Mouse (Mus musculus): ENCODE data around the gene Fblim1.

DNA sequence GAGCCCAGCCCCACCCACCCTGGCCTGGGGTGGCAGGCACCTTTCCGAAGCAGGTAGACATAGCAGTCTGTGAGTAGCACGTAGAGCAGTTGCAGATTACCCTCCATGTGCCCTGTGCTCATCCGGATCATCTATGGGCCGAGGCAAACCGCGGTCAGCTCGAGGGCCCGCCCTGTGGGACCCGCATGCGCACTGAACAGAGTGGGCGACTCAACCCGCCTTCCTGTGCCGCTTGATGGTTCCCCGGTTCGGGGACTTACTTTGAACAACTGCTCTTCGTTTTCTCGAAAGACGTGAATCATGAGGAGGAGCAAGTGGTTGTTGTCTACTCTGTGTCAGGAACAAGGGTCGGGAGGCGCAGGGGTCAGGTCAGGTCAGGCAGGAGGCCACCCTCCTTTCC, 25.4 kb upstream of the Fblim1 start:
- TF ChIP-seq CTCF (IDR thresholded peaks at IDR 0.05; ENCODE audit: insufficient read depth, low read length) (no peak), POLR2A (IDR thresholded peaks at IDR 0.05; ENCODE audit: borderline replicate concordance, extremely low read depth, low read depth, low read length) (no peak)

All from lung, adult 2 months (tissue).